Mouse (Mus musculus): ENCODE measurements at regions not wholly inside any gene's neighbourhood (a gene's known extent, or its start where the extent isn't known, plus 50 kb on each side); places are given as distances from the start of the nearest gene placed in this dataset.
A peak's percentile ranks its signal among the peaks of the same experiment; 100 is the strongest.

- DNase-seq (ENCODE audit: low spot score) (peak; percentile 60), ATAC-seq (no peak)
- Histone ChIP-seq H3K27ac (ENCODE audit: low read length) (peak overlapping the region; percentile 71), H3K9ac (replicated peaks; ENCODE audit: low read depth) (no peak overlapping the region), H3K4me3 (ENCODE audit: low read depth, low read length) (no peak overlapping the region), H3K4me2 (replicated peaks; ENCODE audit: low read depth, low read length) (no peak overlapping the region), H3K27me3 (replicated peaks; ENCODE audit: insufficient read depth, low read length) (no peaks in the 10 kb centered on the region), H3K36me3 (ENCODE audit: insufficient read depth, low read length) (no peaks in the 10 kb centered on the region), H3K9me3 (ENCODE audit: low read length) (no peaks in the 10 kb centered on the region), H3K4me1 (ENCODE audit: insufficient read depth, low read depth, low read length) (peaks cover 2% of the 10 kb centered on the region; the same call in 1 of the 2 replicates)
- TF ChIP-seq CTCF (IDR thresholded peaks at IDR 0.05) = no peak
- no peak for TF ChIP-seq EP300 (IDR thresholded peaks at IDR 0.05)
- WGBS = 56% methylated on average over 7 of the region's 7 CpGs
Measured at GRCm38 (mm10) chr10:111767011-111767720, 205.3 kb upstream of the Krr1 start.

- H3K27me3 ChIP-seq (replicated peaks; ENCODE audit: insufficient read depth, low read length) = no peaks in the 10 kb centered on the region
- no peaks in the 10 kb centered on the region for H3K36me3 ChIP-seq (ENCODE audit: insufficient read depth, low read length)
- WGBS = 62% methylated on average over 14 of the region's 14 CpGs
- DNase-seq (ENCODE audit: low spot score) (peak; percentile 93), ATAC-seq (peak; percentile 89)
- peaks cover 2% of the 10 kb centered on the region; the same call in 1 of the 2 replicates for H3K4me1 ChIP-seq (ENCODE audit: insufficient read depth, low read depth, low read length)
- no peaks in the 10 kb centered on the region for H3K9me3 ChIP-seq (ENCODE audit: low read length)
- H3K4me3 ChIP-seq (ENCODE audit: low read depth, low read length) = no peak overlapping the region
- no peak overlapping the region for H3K9ac ChIP-seq (replicated peaks; ENCODE audit: low read depth)
- H3K4me2 ChIP-seq (replicated peaks; ENCODE audit: low read depth, low read length) = no peak overlapping the region
- peak; percentile 52 for TF ChIP-seq CTCF (IDR thresholded peaks at IDR 0.05)
- TF ChIP-seq EP300 (IDR thresholded peaks at IDR 0.05) = no peak
- H3K27ac ChIP-seq (ENCODE audit: low read length) = peak overlapping the region; percentile 71
Measured at GRCm38 (mm10) chr10:111767813-111768455, 204.5 kb upstream of the Krr1 start.

- Histone ChIP-seq H3K4me3 (ENCODE audit: low read depth, low read length) (no peak overlapping the region), H3K36me3 (ENCODE audit: insufficient read depth, low read length) (no peaks in the 10 kb centered on the region), H3K27me3 (replicated peaks; ENCODE audit: insufficient read depth, low read length) (no peaks in the 10 kb centered on the region), H3K9me3 (ENCODE audit: low read length) (no peaks in the 10 kb centered on the region), H3K4me2 (replicated peaks; ENCODE audit: low read depth, low read length) (no peak overlapping the region), H3K4me1 (ENCODE audit: insufficient read depth, low read depth, low read length) (peaks cover 2% of the 10 kb centered on the region; the same call in 1 of the 2 replicates), H3K9ac (replicated peaks; ENCODE audit: low read depth) (no peak overlapping the region), H3K27ac (ENCODE audit: low read length) (no peak overlapping the region)
- DNase-seq (ENCODE audit: low spot score) (no peak), ATAC-seq (no peak)
- WGBS = 41% methylated on average over 9 of the region's 9 CpGs
- TF ChIP-seq CTCF (IDR thresholded peaks at IDR 0.05) = no peak
Measured at GRCm38 (mm10) chr10:111769486-111770002, 202.9 kb upstream of the Krr1 start.

- 28% methylated on average over 2 of the region's 2 CpGs for WGBS
- H3K9me3 ChIP-seq (ENCODE audit: low read length) = no peaks in the 10 kb centered on the region
- no peak overlapping the region for H3K9ac ChIP-seq (replicated peaks; ENCODE audit: low read depth)
- TF ChIP-seq EP300 (IDR thresholded peaks at IDR 0.05) (no peak), CTCF (IDR thresholded peaks at IDR 0.05) (no peak)
- no peak overlapping the region for H3K4me2 ChIP-seq (replicated peaks; ENCODE audit: low read depth, low read length)
- H3K4me1 ChIP-seq (ENCODE audit: insufficient read depth, low read depth, low read length) = peaks cover 2% of the 10 kb centered on the region; the same call in 1 of the 2 replicates
- H3K4me3 ChIP-seq (ENCODE audit: low read depth, low read length) = no peak overlapping the region
- H3K27me3 ChIP-seq (replicated peaks; ENCODE audit: insufficient read depth, low read length) = no peaks in the 10 kb centered on the region
- ATAC-seq (no peak), DNase-seq (ENCODE audit: low spot score) (peak; percentile 42)
- no peaks in the 10 kb centered on the region for H3K36me3 ChIP-seq (ENCODE audit: insufficient read depth, low read length)
- H3K27ac ChIP-seq (ENCODE audit: low read length) = no peak overlapping the region
Measured at GRCm38 (mm10) chr10:111770027-111770426, 202.4 kb upstream of the Krr1 start.

GRCm38 (mm10) chr10:111771010-111771409 is 201.5 kb upstream of the Krr1 start:
- Histone ChIP-seq H3K36me3 (ENCODE audit: insufficient read depth, low read length) (no peaks in the 10 kb centered on the region), H3K9me3 (ENCODE audit: low read length) (no peaks in the 10 kb centered on the region), H3K4me3 (ENCODE audit: low read depth, low read length) (no peak overlapping the region), H3K27ac (ENCODE audit: low read length) (no peak overlapping the region), H3K4me1 (ENCODE audit: insufficient read depth, low read depth, low read length) (peaks cover 2% of the 10 kb centered on the region; the same call in 1 of the 2 replicates), H3K4me2 (replicated peaks; ENCODE audit: low read depth, low read length) (no peak overlapping the region), H3K27me3 (replicated peaks; ENCODE audit: insufficient read depth, low read length) (no peaks in the 10 kb centered on the region), H3K9ac (replicated peaks; ENCODE audit: low read depth) (no peak overlapping the region)
- TF ChIP-seq EP300 (IDR thresholded peaks at IDR 0.05) (no peak), CTCF (IDR thresholded peaks at IDR 0.05) (no peak)
- DNase-seq (ENCODE audit: low spot score) = no peak
- 37% methylated on average over 4 of the region's 4 CpGs for WGBS
- no peak for ATAC-seq

GRCm38 (mm10) chr10:111777559-111777958 is 194.9 kb upstream of the Krr1 start:
- DNase-seq (ENCODE audit: low spot score) (no peak), ATAC-seq (0 out of 2 replicates have a peak, but pooled peaks have one; percentile 26)
- Histone ChIP-seq H3K27me3 (replicated peaks; ENCODE audit: insufficient read depth, low read length) (no peaks in the 10 kb centered on the region), H3K27ac (ENCODE audit: low read length) (no peak overlapping the region), H3K4me1 (ENCODE audit: insufficient read depth, low read depth, low read length) (no peaks in the 10 kb centered on the region), H3K9me3 (ENCODE audit: low read length) (no peaks in the 10 kb centered on the region), H3K4me3 (ENCODE audit: low read depth, low read length) (no peak overlapping the region), H3K9ac (replicated peaks; ENCODE audit: low read depth) (no peak overlapping the region), H3K36me3 (ENCODE audit: insufficient read depth, low read length) (no peaks in the 10 kb centered on the region), H3K4me2 (replicated peaks; ENCODE audit: low read depth, low read length) (no peak overlapping the region)
- TF ChIP-seq EP300 (IDR thresholded peaks at IDR 0.05) (no peak), CTCF (IDR thresholded peaks at IDR 0.05) (no peak)

Measured in lung, postnatal 0 days (tissue).